Mouse (Mus musculus) neural tube, embryonic 11.5 days (tissue): ENCODE data around the gene Ap1m2. TPM values are rescaled to one million over a fixed set of nuclear protein-coding genes. Genes with fewer than 3 reads are reported as not detected.
A peak's percentile ranks its signal among the peaks of the same experiment; 100 is the strongest.
"Not testable (repeated sequence)": the region's sequence is repeated elsewhere in the genome, so short reads cannot be mapped to it uniquely, and the experiment has no call there.

Source experiments
- ATAC-seq: fragments of 200-750 bp; cut with Nextera tagmentation; 2 replicates; pipeline ENCODE4 v1.8.0; 2017; ENCODE audit warnings: moderate number of reproducible peaks, mild to moderate bottlenecking, moderate TSS enrichment, moderate library complexity; ENCODE audit not compliant: insufficient read depth, low FRiP score, low TSS enrichment
- DNase-seq: peaks from one replicate; pipeline ENCODE4 v3.0.0-alpha.2; 2015; ENCODE audit warnings: low spot score
- H3K27ac ChIP-seq: fragments of 300-500 bp; sonication (generic); 2 replicates; pipeline ENCODE4 v1.5.1; 2014; ENCODE audit warnings: low read depth, mild to moderate bottlenecking, low read length
- H3K27me3 ChIP-seq: fragments of 300-500 bp; sonication (generic); 2 replicates; pipeline ENCODE4 v1.6.1; 2014; ENCODE audit warnings: mild to moderate bottlenecking, low read length, mixed read lengths; ENCODE audit not compliant: control insufficient read depth, insufficient read depth
- H3K36me3 ChIP-seq: fragments of 300-500 bp; sonication (generic); 2 replicates; pipeline ENCODE4 v1.6.1; 2014; ENCODE audit warnings: mild to moderate bottlenecking, low read length, moderate library complexity, mixed read lengths; ENCODE audit not compliant: control insufficient read depth, insufficient read depth
- H3K4me1 ChIP-seq: fragments of 300-500 bp; sonication (generic); 2 replicates; pipeline ENCODE4 v1.6.1; 2014; ENCODE audit warnings: low read length, mixed read lengths; ENCODE audit not compliant: control insufficient read depth, insufficient read depth
- H3K4me2 ChIP-seq: fragments of 300-500 bp; sonication (generic); 2 replicates; pipeline ENCODE4 v1.6.1; 2014; ENCODE audit warnings: low read depth, mild to moderate bottlenecking, moderate library complexity
- H3K4me3 ChIP-seq: fragments of 300-500 bp; sonication (generic); 2 replicates; pipeline ENCODE4 v1.5.1; 2014; ENCODE audit warnings: low read depth, low read length
- H3K9ac ChIP-seq: fragments of 300-500 bp; sonication (generic); 2 replicates; pipeline ENCODE4 v1.6.1; 2014; ENCODE audit warnings: mild to moderate bottlenecking, low read length
- H3K9me3 ChIP-seq: fragments of 300-500 bp; sonication (generic); 2 replicates; pipeline ENCODE4 v1.6.1; 2016; ENCODE audit warnings: low read length; ENCODE audit not compliant: control insufficient read depth
- WGBS: fragments of 180-500 bp; shearing (Covaris S2); extraction: QIAGEN DNeasy Blood & Tissue Kit; methylation state at CpG from one replicate; pipeline ENCODE4 v1.1.7; 2014; 5-methylcytosine and 5-hydroxymethylcytosine counted together
- polyA plus RNA-seq: library from polyadenylated mRNA; unstranded; fragments of >200 nt; fragmentation: Nextera tagmentation; extraction: Ambion mirVana; gene quantifications from 2 replicates; pipeline ENCODE4 v1.2.1, GENCODE M21; 2014

Ap1m2 gene
- polyA plus RNA-seq, 1 experiment from 2014 or later = 2.7 TPM

DNA sequence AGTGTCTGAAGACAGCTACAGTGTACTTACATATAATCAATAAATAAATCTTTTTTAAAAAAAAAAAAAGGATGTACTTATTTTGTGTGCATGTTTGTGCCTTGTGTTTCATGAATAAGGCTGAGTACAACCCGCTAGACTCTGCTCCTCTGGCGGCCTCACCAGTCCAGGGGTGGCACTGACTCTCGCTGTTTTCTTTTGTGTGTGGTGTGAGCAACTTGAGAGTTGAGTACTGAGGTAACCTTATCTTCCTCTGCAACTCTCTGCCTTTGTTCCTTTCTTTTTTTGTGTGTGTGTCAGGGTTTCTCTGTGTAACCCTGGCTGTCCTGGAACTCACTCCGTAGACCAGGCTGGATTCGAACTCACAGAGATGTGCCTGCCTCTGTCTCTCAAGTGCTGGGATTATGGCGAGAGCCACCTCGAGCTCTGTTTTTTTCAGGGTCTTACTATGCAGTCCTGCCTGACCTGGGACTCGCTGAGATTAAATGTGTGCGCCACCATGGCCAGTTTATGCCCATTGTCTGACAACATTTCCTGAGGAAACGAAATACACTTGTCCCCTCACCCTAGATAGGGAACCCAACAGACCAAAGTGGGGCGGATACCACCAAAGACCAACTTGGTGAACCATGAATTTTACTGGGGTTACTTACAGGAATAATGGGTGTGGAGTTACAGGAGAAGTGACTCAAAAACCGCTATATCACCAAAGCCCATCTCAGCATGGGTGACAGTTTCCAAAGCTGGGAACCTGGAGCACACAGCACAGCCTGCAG lies 19.4 kb upstream of the Ap1m2 start:
- no peaks in the 10 kb centered on the region for H3K9me3 ChIP-seq
- H3K4me1 ChIP-seq = no peaks in the 10 kb centered on the region; the same call in 1 of the 2 replicates
- WGBS = 87% methylated on average over 12 of the region's 12 CpGs
- no peak overlapping the region for H3K4me3 ChIP-seq
- no peaks in the 10 kb centered on the region for H3K36me3 ChIP-seq
- no peak overlapping the region for H3K4me2 ChIP-seq
- no peak overlapping the region for H3K27ac ChIP-seq
- DNase-seq = no peak
- H3K9ac ChIP-seq = no peak overlapping the region
- H3K27me3 ChIP-seq = no peaks in the 10 kb centered on the region
- no peak for ATAC-seq

- Histone ChIP-seq H3K4me3 (no peak overlapping the region), H3K36me3 (no peaks in the 10 kb centered on the region), H3K27ac (no peak overlapping the region), H3K4me1 (no peaks in the 10 kb centered on the region; the same call in 1 of the 2 replicates), H3K4me2 (no peak overlapping the region), H3K9ac (no peak overlapping the region), H3K9me3 (no peaks in the 10 kb centered on the region), H3K27me3 (no peaks in the 10 kb centered on the region)
- 91% methylated on average over 10 of the region's 10 CpGs for WGBS
- DNase-seq (no peak), ATAC-seq (no peak)
These were observed 17.7 kb upstream of the Ap1m2 start for GRCm38 (mm10) chr9:21329699-21330289.

DNA sequence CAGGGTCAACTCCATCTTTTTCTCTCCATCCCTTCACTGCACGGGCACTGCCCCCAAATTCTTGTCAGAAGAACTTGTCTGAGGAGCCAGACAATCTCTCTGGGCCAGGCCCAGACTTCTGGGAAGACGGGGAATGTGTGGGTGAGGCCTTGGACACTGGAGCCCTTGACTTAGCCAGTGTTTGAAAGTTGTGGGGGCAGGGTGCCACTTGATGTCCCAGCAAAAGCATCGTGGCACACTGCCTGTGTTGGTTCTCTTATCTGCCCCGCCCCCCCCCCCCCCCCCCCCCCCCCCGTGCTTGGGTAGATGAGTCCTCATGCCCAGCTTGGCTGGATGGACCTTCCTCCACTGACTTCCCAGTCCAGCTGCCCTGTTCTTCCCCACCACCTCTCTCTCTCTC lies 16.9 kb upstream of the Ap1m2 start:
- H3K4me1 ChIP-seq = no peaks in the 10 kb centered on the region; the same call in 1 of the 2 replicates
- no peak overlapping the region for H3K9ac ChIP-seq
- no peak for ATAC-seq
- H3K27ac ChIP-seq = no peak overlapping the region
- DNase-seq = no peak
- H3K4me2 ChIP-seq = no peak overlapping the region
- H3K36me3 ChIP-seq = no peaks in the 10 kb centered on the region
- H3K9me3 ChIP-seq = no peaks in the 10 kb centered on the region
- 69% methylated on average over 3 of the region's 5 CpGs for WGBS
- no peaks in the 10 kb centered on the region for H3K27me3 ChIP-seq
- no peak overlapping the region for H3K4me3 ChIP-seq

DNA sequence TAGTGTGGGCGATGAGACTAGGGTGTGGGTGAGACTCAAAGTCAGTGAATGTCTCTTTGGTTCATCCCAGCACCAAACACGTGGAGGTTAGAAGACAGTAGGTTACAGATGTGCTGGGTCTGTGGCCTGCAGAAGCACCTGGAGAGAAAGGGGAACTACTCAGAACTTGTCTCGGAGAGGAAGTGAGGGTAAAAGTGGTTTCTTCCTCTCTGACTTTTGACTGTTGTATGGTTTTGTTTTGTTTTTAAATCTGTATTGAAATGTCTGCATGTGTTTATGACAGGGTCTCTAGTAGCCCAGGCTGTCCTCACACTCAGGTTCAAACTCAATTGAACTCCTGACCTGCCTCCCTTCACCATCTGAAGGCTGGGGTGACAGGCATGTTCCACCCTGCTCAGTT lies 15.9 kb upstream of the Ap1m2 start:
- 77% methylated on average over 3 of the region's 3 CpGs for WGBS
- H3K9me3 ChIP-seq = no peaks in the 10 kb centered on the region

DNA sequence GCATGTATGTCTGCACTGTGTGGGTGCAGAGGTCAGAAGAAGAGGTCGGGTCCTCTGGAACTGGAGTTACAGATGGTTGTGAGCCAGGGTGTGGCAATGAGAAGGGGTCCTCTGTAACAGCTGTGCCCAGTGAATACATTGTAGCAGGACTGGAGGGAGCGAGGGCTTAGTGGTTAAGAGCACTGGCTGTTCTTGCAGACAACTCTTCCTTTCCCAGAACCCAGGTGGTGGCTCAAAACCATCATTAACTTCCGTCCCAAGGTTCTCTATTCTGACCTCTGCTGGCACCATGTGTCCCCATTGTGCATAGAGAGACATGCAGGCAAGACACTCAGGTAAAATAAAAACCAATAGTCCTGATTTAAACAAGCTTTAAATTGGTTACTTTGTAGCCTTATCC lies 15.4 kb upstream of the Ap1m2 start:
- no peaks in the 10 kb centered on the region for H3K36me3 ChIP-seq
- no peak for ATAC-seq
- no peak overlapping the region for H3K4me2 ChIP-seq
- H3K9ac ChIP-seq = no peak overlapping the region
- no peaks in the 10 kb centered on the region for H3K9me3 ChIP-seq
- H3K27me3 ChIP-seq = no peaks in the 10 kb centered on the region
- WGBS = 71% methylated on average over 3 of the region's 3 CpGs
- H3K4me3 ChIP-seq = no peak overlapping the region
- DNase-seq = no peak
- H3K27ac ChIP-seq = no peak overlapping the region
- no peaks in the 10 kb centered on the region; the same call in 1 of the 2 replicates for H3K4me1 ChIP-seq

More for the DNA sequence above, 15.9 kb upstream of the Ap1m2 start:
- no peaks in the 10 kb centered on the region for H3K36me3 ChIP-seq
- no peak overlapping the region for H3K27ac ChIP-seq
- no peak overlapping the region for H3K9ac ChIP-seq
- DNase-seq (no peak), ATAC-seq (no peak)
- no peak overlapping the region for H3K4me2 ChIP-seq
- H3K27me3 ChIP-seq = no peaks in the 10 kb centered on the region
- no peak overlapping the region for H3K4me3 ChIP-seq
- no peaks in the 10 kb centered on the region; the same call in 1 of the 2 replicates for H3K4me1 ChIP-seq

DNA sequence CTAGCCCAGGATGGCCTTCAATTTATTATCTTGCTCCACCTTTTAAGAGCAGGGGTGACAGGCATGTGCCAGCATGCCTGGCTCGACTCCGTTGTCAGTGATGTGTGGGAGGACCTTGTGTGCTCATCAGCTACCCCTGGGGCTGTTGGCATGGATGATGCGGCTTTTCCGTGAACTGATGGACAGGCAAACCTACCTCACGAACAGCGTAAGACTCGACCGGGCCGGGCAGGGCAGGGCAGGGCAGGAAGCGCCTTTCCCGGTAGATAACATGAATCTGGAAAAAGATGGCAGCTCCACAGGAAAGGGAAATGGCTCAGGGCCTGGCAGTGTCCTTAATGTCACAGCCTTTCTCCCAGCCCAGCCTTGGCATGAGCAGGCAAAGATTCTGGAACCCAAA lies 12.1 kb upstream of the Ap1m2 start:
- ATAC-seq (no peak), DNase-seq (no peak)
- no peaks in the 10 kb centered on the region for H3K36me3 ChIP-seq
- H3K4me3 ChIP-seq = no peak overlapping the region
- no peak overlapping the region for H3K4me2 ChIP-seq
- no peak overlapping the region for H3K9ac ChIP-seq
- no peaks in the 10 kb centered on the region for H3K27me3 ChIP-seq
- WGBS = 96% methylated on average over 11 of the region's 11 CpGs
- H3K27ac ChIP-seq = no peak overlapping the region
- H3K4me1 ChIP-seq = peaks cover 12% of the 10 kb centered on the region; the same call in 1 of the 2 replicates
- H3K9me3 ChIP-seq = no peaks in the 10 kb centered on the region

DNA sequence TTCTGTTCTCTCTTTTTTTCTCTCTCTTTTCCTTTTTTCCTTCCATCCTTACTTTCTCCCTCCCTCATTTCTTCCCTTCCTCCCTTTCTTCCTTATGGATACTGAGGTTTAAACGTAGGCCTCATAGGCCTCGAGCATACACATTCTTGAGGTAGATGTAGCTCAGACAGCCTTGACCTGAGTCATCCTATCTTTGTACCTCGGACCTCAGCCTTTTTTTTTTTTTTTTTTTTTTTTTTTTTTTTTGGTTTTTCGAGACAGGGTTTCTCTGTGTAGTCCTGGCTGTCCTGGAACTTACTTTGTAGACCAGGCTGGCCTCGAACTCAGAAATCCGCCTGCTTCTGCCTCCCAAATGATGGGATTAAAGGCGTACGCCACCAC lies 10.8 kb upstream of the Ap1m2 start:
- ATAC-seq, DNase-seq, H3K27me3 ChIP-seq, H3K27ac ChIP-seq, H3K36me3 ChIP-seq, H3K4me2 ChIP-seq, H3K9ac ChIP-seq, H3K4me3 ChIP-seq, H3K9me3 ChIP-seq: not testable (repeated sequence)
- 89% methylated on average over 8 of the region's 8 CpGs for WGBS
- peaks cover 12% of the 10 kb centered on the region; the same call in 1 of the 2 replicates for H3K4me1 ChIP-seq

GRCm38 (mm10) chr9:21322211-21322916 lies 10.2 kb upstream of the Ap1m2 start:
- no peaks in the 10 kb centered on the region for H3K36me3 ChIP-seq
- H3K4me2 ChIP-seq = peak overlapping the region; percentile 94; the same call in 1 of the 2 replicates
- peaks cover 12% of the 10 kb centered on the region; the same call in 1 of the 2 replicates for H3K4me1 ChIP-seq
- ATAC-seq (no peak), DNase-seq (no peak)
- 90% methylated on average over 19 of the region's 19 CpGs for WGBS
- H3K9ac ChIP-seq = no peak overlapping the region
- H3K4me3 ChIP-seq = no peak overlapping the region; the same call in 1 of the 2 replicates
- H3K27ac ChIP-seq = no peak overlapping the region
- no peaks in the 10 kb centered on the region for H3K9me3 ChIP-seq
- H3K27me3 ChIP-seq = no peaks in the 10 kb centered on the region
